Mouse (Mus musculus) left cerebral cortex, adult 2 months (tissue): ENCODE measurements around the gene Crtc1. TPM values are rescaled to one million over a fixed set of nuclear protein-coding genes. Genes with fewer than 3 reads are reported as not detected.
A peak's percentile ranks its signal among the peaks of the same experiment; 100 is the strongest.

Source experiments
- DNase-seq, 2 experiments: peaks; one replicate each; pipeline ENCODE4 v3.0.0; 2021 to 2022; ENCODE audit warnings: low spot score in 2 of 2, mixed read lengths in 1 of 2; ENCODE audit errors: extremely low spot score in 1 of 2
- H3K27ac ChIP-seq: fragments of 200-600 bp; 2 replicates; pipeline ENCODE4 v1.8.1; 2022
- H3K4me3 ChIP-seq: fragments of 200-600 bp; 2 replicates; pipeline ENCODE4 v1.8.1; 2022
- CTCF ChIP-seq: fragments of 200-600 bp; IDR thresholded peaks from 2 replicates; pipeline ENCODE4 v1.8.1; 2022; ENCODE audit warnings: antibody characterized with exemption, mild to moderate bottlenecking, moderate library complexity
- intact Hi-C: fragments of 180-260 bp; cut with DNase I; formaldehyde crosslinking; loops from one replicate; pipeline ENCODE4 v1.15.1; 2025
- total RNA-seq, 2 experiments: library from RNA; stranded (reverse); gene quantifications; 2 replicates each; pipeline ENCODE4 v1.2.3; 2021

Gene Crtc1
- total RNA-seq, 2 experiments from 2014 or later: 134 to 153 TPM

DNA sequence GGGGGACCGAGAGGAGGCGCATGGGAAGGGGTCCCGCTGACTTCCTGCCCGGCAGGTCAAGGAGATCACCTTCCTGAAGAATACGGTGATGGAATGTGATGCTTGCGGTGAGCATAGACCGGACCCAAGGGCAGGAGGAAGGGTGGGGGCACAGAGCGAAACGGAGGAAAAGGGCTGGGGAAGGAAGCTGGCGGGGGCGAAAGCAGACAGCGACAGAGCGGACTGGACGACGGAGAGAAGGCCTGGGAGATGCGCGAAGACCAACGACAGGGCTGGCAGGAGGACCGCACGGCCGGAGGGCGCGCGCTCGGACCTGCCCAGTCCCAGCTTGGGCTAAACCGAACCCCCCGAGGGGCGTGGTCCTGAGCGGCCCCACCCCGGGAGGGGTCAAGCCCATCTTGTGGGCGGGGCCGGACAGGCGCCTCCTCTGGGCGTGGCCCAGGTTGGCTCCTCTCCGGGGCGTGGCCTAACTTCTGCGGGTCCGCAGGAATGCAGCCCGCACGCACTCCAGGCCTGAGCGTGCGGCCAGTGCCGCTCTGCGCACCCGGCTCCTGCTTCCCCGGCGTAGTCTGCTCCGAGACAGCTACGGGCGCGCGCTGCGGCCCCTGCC lies 65.0 kb downstream of the Crtc1 start:
- H3K27ac ChIP-seq: no peak overlapping the region
- no peak for TF ChIP-seq CTCF
- H3K4me3 ChIP-seq: peak overlapping the region; percentile 13
- DNase-seq: no peak
- intact Hi-C loops: no loop called here

DNA sequence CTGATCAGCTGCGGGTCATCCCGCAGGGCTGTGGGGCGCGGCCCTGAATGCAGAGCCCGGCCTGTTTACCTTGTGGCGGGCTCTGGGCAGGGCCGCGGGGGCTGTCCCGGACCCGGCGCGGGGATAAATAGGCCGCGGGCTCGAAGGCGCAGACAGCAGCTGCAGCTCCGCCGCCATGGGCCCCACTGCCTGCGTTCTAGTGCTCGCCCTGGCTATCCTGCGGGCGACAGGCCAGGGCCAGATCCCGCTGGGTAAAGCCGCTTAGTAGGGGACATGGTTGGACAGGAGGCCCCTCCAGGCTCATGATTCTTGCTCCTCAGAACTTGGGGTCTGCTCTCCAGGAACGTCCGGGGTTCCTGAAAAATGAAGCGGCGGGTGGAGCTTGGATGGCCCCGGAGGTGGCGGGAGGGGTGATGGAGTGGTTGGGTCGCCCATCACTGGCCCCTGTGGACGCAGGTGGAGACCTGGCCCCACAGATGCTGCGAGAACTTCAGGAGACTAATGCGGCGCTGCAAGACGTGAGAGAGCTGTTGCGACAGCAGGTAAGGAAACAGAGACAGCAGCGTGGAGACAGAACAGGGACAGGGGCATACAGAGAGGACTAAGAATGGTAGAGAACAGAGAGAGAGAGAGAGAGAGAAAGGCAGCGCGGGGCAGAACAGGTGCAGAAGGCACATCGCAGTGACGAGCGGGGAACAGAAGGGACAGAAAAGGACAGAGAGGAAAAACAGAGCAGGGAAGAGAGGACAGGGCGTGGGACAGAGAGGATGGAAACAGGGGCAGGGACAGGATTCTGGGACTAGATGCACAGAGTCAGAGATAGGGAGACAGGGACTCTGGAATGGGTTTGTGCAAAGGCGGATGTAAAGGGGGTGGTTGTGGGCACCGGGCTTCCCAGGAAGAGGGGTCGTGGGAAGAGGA lies 65.7 kb downstream of the Crtc1 start, which contains the start of gene Comp:
TSS of gene Comp (plus strand) at position 162 of the 921 bp plus-strand sequence.
- no peak for DNase-seq
- Histone ChIP-seq H3K4me3 (peak within 1 kb of the TSS; percentile 13), H3K27ac (no peak within 1 kb of the TSS)
- no peak for TF ChIP-seq CTCF
- intact Hi-C loops: no loop called here

DNA sequence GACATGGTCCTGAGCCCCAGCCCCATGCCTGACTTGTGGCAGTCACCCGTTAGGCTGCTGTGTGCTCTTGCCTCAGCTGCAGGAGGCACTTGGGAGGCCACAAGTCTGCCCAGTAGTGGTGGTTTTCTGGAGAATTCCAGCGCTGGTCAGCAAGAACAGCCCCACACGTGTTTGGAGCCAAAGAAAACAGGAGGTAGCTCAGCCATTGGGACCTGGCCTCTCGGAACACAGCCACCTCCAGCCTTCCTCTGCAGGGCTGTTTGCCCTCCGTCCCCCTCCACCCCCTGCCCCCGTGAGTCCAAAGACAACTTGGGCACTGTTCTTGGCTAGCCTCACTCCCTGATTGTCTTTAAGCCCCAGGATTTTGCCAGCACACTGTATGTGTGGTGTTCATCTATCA lies 67.4 kb downstream of the Crtc1 start:
- no peak for DNase-seq
- Histone ChIP-seq H3K4me3 (no peak overlapping the region), H3K27ac (no peak overlapping the region)
- no peak for TF ChIP-seq CTCF
- intact Hi-C loops: no loop called here

GRCm38 (mm10) chr8:70370476-70370875 lies 68.9 kb downstream of the Crtc1 start:
- intact Hi-C loops: no loop called here
- no peak for TF ChIP-seq CTCF
- Histone ChIP-seq H3K4me3 (no peak overlapping the region), H3K27ac (no peak overlapping the region)
- DNase-seq: no peak

- H3K27ac ChIP-seq: no peak overlapping the region
- DNase-seq: no peak
- no peak overlapping the region for H3K4me3 ChIP-seq
- no peak for TF ChIP-seq CTCF
- intact Hi-C loops: no loop called here
These were observed 72.8 kb downstream of the Crtc1 start for GRCm38 (mm10) chr8:70366588-70366987.

- intact Hi-C loops: no loop called here
- Histone ChIP-seq H3K4me3 (no peak overlapping the region), H3K27ac (no peak overlapping the region)
- no peak for DNase-seq
- TF ChIP-seq CTCF: no peak
These were observed 75.3 kb downstream of the Crtc1 start for GRCm38 (mm10) chr8:70364066-70364465.

DNA sequence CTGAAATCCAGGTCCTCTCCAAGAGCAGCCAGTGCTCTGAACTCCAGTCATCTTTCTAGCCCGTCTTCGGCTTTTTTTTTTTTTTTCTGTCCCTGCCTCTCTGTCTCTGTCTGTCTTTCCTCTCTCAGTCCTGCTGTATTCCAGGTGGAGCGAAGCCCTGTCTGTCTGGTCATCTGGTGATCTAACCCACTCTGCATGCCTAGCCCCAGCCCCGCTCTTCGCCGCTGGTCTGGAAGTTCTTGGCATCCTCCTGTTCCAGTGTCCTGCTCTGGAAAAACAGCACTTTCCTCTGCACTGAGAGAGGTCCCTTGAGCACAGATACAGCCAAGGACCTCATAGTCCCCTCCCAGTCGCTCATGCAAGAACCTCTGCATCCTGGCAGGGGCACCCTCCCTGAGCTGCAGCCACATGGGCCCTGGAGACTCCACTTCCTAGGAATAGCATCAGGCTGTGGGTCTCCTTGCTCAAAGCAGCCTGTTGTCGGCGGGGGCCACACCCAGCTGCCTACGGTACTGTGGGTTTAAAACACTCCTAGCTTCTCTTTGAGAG lies 77.8 kb downstream of the Crtc1 start:
- intact Hi-C loops: no loop called here
- no peak overlapping the region for H3K27ac ChIP-seq
- TF ChIP-seq CTCF: no peak
- no peak for DNase-seq
- H3K4me3 ChIP-seq: no peak overlapping the region

DNA sequence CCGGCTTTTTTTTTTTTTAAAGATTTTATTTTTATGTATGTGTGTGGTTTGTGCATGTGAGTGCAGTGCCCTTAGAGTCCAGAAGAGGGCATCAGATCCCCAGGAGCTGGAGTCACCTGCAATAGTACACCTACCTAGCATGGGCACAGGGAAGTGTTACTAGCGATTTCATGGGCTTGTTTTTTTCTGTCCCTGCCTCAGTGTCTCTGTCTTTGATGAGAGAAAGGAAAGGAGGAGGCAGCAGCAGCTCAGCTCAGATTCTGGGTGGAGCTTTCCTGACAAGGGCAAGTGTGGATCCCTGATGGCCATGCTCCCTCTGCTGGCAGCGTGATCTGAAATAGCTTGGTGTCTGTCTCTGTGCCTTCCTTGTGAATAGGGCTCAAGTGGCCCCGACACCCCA lies 78.6 kb downstream of the Crtc1 start:
- no peak overlapping the region for H3K27ac ChIP-seq
- DNase-seq: no peak
- TF ChIP-seq CTCF: peak; percentile 12
- intact Hi-C loops: no loop called here
- H3K4me3 ChIP-seq: no peak overlapping the region

DNA sequence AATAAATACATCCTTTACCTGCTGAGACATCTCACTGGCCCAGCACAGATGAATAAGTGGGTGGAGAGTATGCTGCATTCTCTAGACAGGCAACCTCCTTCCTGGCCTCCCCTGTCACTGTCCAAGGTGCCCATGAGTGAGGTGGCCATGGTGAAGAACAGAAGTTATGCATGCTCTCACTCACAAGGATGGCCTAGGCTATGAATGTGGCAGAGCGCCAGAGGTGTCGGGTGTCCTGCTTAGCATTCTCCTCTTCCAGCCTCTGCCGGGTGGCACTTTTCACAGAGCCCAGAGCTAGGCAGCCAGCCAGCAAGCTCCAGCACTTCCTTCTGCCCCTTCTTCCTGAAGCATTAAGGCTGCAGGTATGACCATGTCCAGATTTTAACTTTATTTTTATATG lies 80.0 kb downstream of the Crtc1 start:
- intact Hi-C loops: loop anchor here (10.0 kb wide), 1 partner anchor 145 kb away; the partner anchor contains the start of gene Rex1bd
- TF ChIP-seq CTCF: no peak
- Histone ChIP-seq H3K4me3 (no peak overlapping the region), H3K27ac (no peak overlapping the region)
- no peak for DNase-seq

DNA sequence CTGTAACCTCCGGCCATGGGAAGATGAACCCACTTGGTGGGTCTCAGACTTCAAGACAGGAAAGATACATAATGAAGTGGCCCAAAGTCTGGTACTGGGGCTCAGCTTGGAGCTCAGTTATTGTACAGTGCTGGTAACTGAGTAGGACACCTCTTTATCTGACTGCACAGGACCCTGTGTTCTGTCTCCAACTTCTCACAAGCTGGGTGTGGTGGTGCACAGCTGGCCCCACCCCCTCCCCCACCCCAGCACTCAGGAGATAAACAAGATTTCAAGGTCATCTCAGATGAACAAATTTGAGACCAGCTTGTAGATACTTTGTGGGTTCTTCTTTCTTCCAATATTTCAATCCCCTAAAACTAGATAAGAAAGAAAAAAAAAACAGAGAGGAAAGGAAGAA lies 83.3 kb downstream of the Crtc1 start:
- no peak overlapping the region for H3K27ac ChIP-seq
- no peak overlapping the region for H3K4me3 ChIP-seq
- intact Hi-C loops: loop anchor here (10.0 kb wide), 1 partner anchor 149 kb away; the partner anchor contains the start of gene Rex1bd
- no peak for DNase-seq
- TF ChIP-seq CTCF: no peak

DNA sequence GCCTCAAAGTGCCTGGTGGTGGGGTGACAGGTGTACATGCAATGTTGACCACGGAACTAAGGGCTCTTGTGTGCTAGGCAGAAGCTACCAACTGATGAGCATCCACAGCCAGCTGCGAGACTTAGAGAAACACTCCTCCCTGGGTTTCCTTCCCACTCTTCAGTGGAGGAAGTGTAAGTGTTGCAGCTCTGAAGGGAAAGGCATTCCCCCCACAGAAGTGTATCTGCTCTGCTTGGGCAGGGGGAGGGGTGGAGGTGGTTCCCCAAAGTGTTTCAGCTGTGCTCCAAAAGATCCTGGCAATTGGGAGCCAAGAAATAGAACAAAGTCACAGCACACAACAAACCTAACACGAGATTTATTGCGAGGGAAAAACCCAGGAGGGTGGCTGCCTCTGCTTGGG lies 85.4 kb downstream of the Crtc1 start:
- intact Hi-C loops: loop anchor here (5.0 to 10.0 kb wide), 2 partner anchors 63 to 151 kb away; partner anchors contain the start of gene Rex1bd
- no peak for DNase-seq
- Histone ChIP-seq H3K4me3 (peak overlapping the region; percentile 87), H3K27ac (peak overlapping the region; percentile 90)
- no peak for TF ChIP-seq CTCF
